Mouse (Mus musculus): ENCODE data around the gene Coro7.

DNA sequence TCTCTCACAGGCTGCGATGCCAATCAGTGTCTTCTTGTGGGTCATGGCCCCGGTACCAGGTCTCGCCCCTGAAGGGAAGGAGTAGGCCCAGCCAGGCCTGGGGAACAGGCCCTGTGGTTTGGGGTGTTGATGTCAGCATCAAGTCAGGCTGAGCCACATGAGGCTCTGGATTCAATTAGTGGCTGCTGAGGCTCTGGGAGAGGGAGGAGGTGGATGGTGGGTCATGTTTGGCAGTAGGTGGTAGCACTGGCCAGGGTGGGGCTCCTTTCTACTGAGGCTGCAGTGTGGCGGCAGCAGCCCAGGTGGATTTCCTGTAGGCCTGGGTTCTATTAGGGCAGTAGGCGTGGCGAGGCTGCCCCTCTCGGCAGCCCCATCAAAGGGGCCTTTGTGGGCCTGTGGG, 28.0 kb downstream of the Coro7 start:
- TF ChIP-seq CTCF (IDR thresholded peaks at IDR 0.05; ENCODE audit: low read depth, low read length) = no peak
- no peak for TF ChIP-seq POLR2A (IDR thresholded peaks at IDR 0.05; ENCODE audit: insufficient read depth, low read length)
